Mouse (Mus musculus) G1E (cell line): ENCODE measurements around the gene Phgr1.

Source experiments
- CTCF ChIP-seq: IDR thresholded peaks from 2 replicates; pipeline ENCODE4 v1.5.1; 2012; ENCODE audit warnings: low read depth, low read length, inconsistent platforms, mixed read lengths
- POLR2AphosphoS5 ChIP-seq: IDR thresholded peaks from 2 replicates; pipeline ENCODE4 v1.6.1; 2012; ENCODE audit warnings: low read depth, low read length, inconsistent platforms; ENCODE audit not compliant: insufficient replicate concordance

- no peak for TF ChIP-seq CTCF
- no peak for TF ChIP-seq POLR2AphosphoS5
Observed at GRCm38 (mm10) chr2:118745232-118745884, 27.2 kb upstream of the Phgr1 start, which contains the start of gene Inafm2.
